Mouse (Mus musculus) adrenal gland, postnatal 14 days (tissue): ENCODE data around the gene Ssbp3. TPM values are rescaled to one million over a fixed set of nuclear protein-coding genes. Genes with fewer than 3 reads are reported as not detected.

Experiments used
- DNase-seq: peaks from one replicate; pipeline ENCODE4 v3.0.0; 2021; ENCODE audit warnings: mixed read lengths
- long read RNA-seq, 2 experiments: library from polyadenylated mRNA; stranded (forward); transcript quantifications; one replicate each; pipeline ENCODE4 v2.0.0; 2021
- total RNA-seq: library from RNA; stranded (reverse); gene quantifications from 2 replicates; pipeline ENCODE4 v1.2.3, GENCODE M21; 2021

Gene Ssbp3
- 60.6 and 66.3 TPM in 2 replicates for total RNA-seq
- long read RNA-seq, experiment 1, transcript Ssbp3-202 (17 exons, 1,924 nt), result major isoform, 40 of 59 reads
- long read RNA-seq, experiment 1, partial matches to known transcripts, result 3 of 59 reads
- long read RNA-seq, experiment 1, other reads (novel, unspliced or antisense), result 12 of 59 reads
- long read RNA-seq, experiment 2, transcript Ssbp3-202 (17 exons, 1,924 nt), result major isoform, 27 of 48 reads
- long read RNA-seq, experiment 2, transcript Ssbp3-201 (18 exons, 3,195 nt), result minor isoform, 6 of 48 reads
- long read RNA-seq, experiment 2, partial matches to known transcripts, result 5 of 48 reads
- long read RNA-seq, experiment 2, other reads (novel, unspliced or antisense), result 10 of 48 reads

DNA sequence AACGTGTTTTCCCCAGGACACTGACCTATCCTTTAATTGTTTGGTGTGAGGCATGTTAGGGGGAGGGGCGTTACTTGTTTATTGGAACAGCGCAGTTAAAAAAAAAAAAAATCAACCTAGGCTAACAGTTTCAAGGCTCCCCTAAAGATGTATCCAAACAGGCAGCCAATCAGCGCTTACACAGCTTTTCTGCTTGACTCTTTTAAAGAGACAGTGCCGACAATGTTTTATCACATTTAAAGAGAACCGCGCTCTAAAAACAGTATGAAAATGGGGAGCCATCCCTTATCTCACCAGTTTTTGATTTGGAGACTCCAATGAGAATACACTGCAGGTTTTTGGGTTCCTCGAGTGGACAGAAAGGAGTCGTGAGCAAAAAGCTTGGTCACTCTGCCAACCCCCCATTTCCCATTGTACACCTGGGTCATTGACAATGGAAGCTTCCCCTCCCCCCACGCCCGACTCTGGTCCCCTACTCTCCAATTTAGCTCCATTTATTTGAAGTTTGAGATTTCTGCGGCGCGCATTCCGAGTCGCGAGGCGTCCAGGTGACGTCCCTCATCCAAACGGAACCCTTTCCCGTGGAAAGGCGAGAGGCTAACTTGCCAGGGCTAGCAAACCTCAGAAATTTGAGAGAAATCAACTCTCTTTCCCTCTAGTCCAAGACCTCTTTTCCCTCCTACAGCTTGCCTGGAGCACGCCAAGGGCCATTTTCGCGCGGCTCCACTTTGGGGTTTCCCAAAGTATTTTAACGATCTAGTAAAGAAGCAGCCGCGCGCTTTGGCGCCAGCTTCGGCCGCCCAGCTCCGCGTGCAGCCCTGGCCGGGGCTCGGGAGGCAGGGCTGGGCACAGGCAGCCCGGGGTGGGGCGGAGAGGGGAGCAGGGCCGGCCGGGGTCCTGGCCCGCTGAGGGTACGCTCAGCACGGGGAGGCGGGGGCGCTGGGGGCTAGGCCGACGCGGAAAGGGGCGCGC is at the start of gene Ssbp3:
TSS of gene Ssbp3 (plus strand) at position 501 of the 972 bp plus-strand sequence.
- peak; percentile 83 for DNase-seq

DNA sequence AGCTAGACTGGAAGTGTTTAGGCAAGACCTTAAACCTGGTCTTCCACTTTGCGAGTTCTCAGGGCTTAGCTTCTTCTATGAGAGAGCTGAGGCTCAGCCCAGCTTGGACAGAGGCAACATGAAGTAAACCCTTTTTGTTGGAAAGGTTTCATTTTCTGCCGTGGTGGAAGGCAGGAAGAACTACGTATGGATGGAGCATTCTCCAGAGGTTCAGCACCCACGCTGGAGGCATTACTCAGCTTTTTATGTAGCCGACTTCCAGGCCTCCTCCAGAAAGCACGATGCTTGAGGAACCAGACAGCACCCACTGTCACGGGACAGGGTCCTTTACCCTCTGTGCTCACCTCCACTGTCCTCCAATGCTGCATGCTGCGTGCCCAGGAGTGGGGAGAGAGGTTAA is 48.6 kb upstream of the Ssbp3 start:
- no peak for DNase-seq

DNA sequence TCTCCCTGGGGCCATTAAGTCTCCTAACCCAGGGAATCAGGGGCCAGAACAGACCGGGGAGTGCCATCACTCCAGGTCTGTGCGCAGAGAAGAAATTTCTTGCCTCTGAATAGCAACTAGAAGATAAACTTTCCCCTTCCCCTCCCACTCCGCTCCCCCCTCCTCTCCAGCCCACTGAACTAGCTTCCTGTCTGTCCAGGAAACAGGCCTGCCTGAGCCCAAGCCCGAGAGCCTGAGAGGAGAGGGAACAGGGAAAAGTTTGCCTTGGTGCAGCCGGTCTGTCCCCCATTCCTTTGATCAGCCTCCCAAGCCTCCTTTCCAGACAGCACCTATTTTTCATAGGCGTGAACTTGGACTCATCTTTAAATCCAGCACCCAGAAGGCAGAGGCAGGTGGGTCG is 48.2 kb upstream of the Ssbp3 start:
- peak; percentile 46 for DNase-seq

DNA sequence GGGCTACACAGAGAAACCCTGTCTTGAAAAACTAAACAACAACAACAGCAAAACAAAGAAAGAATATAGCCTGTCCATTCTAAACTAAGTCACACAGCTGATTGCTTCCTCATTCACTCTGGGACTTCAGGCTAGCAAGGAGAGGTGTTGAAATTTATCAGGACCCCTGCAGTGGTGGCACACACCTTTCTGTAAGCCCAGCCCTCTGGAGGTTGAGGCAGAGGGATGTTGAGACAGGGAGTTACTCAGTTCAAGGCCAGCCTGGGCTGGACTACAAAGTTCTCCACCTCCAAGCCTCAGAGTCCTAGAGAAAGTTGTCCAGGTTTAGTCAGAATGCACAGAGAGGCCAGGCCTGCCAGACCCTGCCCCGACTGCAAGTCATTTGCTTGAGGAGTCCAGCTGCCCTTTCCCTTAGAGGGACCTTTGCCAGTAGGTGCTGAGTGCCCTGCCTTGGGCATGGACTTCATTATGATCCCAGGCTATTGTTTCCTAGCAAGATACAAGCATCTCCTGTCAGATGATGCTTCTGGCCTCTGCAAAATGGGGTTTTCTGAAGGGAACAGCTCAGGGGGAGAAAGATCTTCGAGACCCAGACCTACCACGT is 47.6 kb upstream of the Ssbp3 start:
- no peak for DNase-seq

DNA sequence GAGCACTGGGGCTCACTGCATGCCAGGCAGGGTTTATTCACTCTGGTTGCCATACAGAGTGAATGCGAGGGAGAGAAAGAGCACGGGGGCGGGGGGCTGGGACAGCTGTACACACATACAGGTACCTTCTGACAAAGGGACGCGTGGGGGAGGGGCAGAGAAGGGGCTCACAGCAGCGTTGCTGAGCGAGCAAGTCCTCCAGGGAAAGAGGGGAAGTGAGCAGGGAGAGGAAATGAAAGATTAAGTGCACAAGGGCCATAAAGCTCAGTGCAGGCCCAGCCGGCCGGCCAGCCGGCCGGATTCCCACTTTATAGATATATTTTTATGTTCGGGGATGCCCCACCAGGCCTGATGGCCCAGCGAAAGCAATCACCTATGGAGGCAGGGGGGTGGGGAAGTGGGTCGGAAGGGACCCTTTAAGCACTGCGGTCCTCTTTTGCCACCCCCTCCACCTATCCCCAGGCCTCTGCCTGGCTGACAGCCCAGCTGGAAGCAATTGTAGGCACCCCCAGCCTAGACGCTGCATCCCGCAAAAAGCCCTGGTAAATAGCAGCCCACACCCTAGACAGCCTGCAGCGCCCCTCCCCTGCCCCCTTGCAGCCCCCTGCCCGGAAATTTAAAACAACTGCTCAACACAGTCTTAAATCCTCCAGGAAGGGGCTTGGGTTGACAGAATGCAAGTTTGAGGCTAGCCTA is 44.9 kb upstream of the Ssbp3 start:
- no peak for DNase-seq

DNA sequence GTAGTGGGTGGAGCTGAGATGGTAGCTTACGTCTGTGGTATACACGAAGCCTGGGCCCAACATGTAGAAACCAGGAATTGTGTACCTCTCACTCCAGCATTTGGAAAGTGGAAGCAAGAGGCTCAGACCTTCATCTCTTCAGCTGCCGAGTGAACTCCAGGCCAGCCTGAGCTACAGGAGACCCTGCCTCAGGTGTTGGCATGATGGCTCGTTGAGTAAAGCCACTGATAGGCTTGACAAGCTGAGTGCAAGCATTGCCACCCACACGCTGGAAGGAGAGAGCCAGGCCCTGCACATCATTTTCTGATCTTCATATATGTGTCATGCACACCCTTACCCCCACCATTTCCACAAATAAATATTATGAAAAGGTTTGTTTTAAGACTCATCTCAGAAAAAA is 44.1 kb upstream of the Ssbp3 start:
- no peak for DNase-seq

DNA sequence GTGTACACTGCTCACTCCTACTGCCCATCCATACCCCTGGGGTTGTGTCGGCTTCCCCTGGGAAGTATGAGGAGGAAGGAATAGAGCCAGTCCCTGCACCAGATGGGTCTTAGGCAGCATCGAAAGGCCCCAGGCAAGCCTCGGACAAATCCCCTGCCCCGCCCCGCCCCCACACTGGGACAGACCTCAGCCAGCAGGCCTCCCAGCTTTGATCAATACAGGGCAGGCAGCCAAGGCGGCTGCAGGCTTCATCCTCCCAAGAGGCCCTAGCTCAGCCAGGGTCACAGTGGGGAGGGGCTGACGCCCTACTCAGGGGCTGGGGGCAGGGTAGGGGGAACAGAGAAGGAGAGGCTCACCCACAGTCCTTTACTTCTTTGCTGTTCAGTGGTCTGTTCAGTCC is 43.7 kb upstream of the Ssbp3 start:
- peak; percentile 66 for DNase-seq

DNA sequence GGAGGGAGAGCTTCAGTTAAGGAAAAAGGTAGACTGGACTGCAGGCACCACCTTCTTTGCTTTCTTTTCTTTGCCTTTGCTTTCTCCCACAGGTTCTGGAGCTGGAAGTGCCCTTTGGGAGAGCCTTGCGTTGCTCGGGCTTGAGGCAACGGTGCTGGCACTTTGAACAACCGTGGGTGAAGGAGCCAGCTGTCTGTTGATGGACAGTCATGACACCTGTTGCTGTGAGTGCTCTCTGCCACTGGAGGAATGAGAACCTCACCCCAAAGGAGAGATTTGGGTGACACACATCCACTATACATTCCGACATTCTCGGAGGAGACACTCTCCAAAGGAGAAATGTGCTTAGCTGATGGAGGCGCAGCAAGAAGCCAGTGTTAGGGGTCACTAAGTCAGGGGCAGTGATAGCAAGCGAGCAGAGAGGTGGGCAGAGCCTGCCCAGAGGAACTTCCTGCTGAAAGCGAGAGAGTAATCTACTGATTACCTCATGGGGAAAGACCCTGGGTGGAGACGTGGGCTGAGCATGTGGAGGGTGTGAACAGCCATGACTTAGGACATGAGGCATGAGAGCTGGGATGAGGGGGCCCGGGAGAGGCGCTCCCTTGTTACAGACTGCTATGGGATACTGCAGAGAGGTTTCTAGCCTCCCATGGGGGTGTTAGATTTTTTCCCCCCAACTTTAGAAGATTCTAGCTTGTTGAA is 41.6 kb upstream of the Ssbp3 start:
- DNase-seq, result no peak

DNA sequence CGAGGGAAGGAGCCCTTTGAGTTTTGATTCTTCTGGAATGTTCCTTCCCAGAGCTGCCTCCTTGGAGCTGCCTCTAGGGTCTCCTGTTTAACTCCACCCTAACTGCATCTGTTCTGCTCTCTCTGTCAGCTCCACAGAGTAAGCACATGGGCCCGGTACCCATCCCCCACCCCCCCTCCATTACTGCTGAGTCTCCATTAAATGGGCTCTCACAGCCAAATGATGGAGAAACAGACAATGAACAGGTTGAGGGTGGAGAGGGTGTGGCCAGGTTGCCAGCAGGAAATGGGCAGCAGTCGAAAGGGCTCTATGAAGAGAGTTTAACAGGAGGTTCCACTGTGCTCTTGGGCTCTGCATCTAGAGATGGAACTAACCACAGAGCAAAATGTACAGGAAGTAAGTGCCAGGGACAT is 41.0 kb upstream of the Ssbp3 start:
- DNase-seq, result no peak

DNA sequence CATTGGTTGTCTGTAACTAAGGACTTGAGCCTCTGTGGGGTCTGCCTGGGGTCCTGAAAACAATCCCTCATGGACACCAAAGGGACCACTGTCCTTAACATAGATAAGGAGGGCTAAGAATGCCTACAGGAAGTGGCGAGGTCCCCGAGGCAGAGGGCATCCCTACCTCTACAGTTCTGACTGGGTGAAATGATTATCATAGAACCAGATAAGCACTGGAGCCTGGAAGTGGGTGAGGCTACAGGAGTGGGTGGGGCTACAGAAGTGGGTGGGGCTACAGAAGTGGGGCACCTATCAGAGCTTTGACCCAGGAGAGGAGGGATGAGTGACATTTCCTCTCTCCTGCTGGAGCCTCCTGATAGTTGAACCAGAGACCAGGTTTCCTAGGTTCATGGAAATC is 39.9 kb upstream of the Ssbp3 start:
- DNase-seq, result no peak

DNA sequence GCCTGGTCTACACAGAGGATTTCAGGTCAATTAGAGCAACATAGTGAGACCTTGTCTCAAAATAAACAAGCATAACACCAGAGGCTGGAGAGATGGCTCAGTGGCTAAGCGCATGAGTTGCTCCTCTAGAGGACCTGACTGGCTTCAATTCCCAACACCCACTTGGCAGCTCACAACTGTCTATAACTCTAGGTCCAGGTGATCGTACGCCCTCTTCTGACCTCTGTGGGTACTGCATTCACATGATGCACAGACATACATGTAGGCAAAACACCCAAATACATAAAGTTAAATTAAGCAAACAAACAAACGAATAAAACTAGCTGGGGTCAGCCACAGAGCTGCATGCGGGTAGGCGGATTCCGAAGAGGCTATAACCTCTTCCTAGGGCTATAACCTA is 36.0 kb upstream of the Ssbp3 start:
- DNase-seq, result no peak

DNA sequence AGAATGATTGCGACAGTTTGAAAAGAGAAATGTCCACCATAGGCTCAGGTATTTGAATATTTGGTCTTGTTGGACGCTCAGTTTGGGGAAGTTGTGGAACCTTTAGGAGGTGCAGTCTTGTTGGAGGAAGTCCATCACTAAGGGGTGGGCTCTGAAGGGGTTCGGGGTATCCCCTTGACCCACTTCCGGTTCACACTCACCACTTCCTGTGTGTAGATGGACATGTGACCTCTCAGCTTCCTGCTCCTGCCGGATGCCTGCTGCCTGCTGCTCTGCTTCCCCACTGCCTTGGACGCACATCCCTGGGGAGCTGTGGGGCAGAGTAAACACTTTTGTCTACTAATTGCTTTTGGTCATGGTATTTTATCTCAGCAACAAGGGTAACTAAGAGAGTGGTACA is 29.4 kb upstream of the Ssbp3 start:
- DNase-seq, result no peak

DNA sequence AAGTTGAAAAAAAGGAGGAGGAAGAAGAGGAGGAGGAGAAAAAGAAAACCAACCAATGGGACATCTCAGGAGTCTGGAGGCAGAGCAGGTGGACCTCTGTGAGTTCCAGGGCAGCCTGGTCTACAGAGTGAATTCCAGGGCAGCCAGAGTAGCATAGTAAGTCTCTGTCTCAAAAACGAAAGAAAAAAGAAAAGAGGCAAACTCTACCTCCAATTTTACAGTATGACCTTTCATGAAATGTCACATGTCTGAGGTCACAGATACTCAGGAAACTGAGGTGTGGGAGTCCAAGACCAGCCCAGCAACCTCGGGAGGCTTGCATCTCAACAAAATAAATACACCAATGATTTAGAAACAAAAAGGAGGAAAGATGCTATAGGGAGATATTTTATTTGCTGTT is 27.4 kb upstream of the Ssbp3 start:
- DNase-seq, result no peak

DNA sequence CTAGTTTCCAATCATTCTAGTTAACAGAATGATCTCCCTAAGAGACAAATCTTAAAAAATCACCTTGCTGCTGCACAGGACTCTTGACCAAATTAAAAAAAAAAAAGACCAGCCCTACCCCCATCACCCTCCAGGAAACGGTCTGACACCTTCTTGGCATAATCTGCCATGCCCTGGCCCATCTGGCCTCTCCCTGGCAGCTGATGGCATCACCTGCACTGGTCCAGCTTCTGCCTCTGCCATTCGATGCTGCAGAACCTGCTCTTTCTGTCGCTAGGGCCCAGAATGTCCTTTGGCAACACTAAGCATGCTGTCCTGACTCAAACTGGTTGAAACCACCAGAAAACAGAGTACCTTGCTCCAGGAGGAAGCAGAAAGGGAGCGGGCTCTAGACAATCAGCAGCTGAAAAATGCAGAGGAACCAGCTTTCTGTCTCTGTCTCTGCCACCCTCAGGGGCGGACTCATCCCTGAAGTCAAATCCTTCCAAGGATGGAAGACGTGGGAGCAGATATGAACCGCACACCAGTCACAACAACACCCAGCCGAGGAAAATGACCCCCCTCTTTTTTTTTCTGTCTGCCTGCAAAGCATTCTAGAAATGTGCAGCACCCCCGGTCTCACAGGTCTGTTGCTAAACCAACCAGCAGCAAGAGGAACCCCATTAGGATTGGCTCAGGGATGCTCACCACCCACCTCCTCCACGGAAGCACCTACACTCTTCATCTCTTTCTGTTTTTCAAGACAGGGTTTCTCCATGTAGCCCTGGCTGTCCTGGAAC is 24.0 kb upstream of the Ssbp3 start:
- no peak for DNase-seq

DNA sequence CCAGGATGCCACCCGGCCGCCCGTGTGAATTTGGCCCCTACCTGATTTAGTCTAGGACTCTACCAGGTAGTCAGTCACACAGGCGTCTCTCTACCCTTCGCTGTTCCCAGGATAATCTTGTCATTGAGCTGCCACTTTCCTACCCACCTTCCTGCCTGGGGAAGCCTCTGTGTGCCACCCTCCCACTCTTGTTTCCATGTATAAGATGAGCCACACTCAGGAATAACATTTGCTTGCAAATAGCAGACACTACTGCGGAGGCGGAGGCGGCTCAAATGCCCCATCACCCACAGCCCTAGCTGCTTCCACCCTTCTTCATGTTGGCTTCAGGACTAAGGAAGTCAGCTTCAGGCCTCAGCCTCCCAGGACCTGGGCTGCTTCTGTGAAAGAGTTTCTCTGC is 14.4 kb upstream of the Ssbp3 start:
- DNase-seq, result no peak

DNA sequence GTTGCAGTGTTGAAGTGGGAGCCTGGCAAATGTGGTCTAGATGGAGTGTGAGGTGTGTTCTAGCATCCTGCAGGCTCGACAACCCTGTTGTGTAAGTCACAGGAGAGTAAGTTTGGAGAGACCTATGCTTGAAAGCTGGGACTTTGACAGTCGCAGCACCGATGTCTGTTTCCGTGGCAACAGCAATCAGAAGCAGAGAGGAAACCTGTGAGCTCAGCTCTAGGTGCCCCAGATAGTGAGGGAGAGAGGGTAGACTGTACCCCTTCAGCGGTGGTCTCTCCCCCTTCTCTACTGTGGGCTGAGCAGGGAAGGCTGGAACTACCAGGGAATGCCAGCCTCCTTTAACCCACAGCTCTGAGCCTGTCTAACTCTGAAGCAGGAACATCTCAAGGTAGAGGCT is 11.6 kb upstream of the Ssbp3 start:
- DNase-seq, result no peak

DNA sequence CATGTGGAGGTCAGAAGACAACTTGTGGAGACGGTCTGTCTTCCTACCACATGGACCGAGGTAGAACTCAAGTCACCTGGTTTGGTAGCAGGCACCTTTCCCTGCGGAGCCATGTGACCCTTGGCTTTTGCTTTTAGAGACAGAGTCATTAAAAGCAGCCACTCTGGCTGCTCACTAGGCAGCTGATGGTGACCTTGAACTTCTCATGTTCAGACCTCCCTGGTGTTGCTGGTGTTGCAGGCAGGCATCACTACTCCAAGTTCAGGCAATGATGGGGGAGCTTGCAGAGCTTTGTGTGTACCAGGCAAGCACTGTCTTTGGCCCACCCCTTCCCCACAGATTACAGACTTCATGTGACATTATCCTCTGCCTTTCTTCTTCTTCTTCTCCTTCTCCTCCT is 11.0 kb upstream of the Ssbp3 start:
- no peak for DNase-seq

DNA sequence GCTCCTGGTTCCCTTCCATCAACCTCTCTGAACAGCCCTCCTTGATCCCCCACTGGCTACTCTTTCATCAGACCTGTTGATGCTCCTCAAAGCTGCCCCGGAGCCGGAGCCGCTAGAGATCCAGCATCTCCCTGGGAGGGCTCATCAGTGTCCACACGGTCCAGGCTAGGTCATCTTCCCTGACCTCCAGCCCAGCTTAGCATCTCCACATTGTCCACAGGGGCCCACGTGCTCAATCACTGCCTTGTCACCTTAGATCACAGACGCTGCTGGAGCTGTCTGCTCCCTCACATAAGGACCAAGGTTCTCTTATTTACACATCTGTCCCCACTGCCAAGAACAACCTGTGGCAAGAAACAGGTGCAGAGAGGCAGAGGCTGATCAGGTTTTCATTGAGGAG is 9.8 kb upstream of the Ssbp3 start:
- DNase-seq, result no peak

DNA sequence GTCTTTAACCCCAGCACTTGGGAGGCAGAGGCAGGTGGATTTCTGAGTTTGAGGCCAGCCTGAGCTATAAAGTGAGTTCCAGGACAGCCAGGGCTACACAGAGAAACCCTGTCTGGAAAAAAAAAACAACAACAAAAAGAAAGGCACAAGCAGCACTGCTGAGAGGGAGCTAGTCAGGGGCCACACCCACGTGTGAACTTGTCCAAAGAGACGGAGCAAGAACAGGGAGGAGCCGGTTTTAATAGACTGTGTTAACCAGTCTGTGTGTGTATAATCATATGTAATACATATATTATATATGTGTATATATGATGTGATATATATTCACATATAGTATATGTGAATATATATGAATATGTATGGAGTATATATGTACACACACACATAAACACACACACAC is 8.9 kb upstream of the Ssbp3 start:
- no peak for DNase-seq

DNA sequence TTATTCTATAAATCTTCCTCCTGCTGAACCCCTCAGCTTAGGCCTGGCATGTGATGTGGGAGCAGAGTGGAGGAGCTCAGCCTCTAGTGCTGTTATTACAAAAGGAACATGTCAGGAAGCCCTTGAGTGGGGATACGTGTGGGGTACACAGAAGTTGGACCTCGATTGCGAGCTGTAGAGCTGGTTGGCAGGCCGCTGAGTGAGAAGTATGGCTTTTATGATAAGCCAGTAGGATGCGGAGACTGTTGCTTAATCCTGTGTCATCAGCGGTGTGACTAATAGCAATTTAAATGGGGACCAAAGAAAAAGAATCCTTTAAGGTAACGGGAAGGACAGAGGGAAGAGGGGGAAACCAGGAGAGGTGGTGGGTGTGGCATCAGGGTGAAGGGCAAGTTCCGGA is 8.3 kb upstream of the Ssbp3 start:
- no peak for DNase-seq

DNA sequence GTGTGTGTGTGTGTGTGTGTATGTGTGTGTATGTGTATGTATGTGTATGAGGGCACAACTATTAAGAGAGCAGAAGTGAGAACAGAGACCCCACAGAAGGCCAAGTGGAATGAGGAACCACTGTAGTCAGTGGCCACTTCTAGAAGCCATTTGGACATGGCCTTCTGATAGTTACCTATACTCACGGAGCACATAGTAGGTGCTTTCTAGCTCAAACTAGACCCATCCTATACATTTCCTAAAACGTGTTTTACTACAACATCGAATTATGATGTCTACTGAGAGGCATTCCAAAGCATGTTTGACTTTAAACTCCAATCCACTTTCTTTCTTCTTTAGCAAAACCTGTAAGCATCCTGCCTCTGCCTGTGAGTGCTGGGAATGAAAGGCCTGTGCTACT is 4.6 kb upstream of the Ssbp3 start:
- DNase-seq, result no peak
